Comparison of ENCODE assay signal across 27 mouse cellular contexts in genomic region chr6:22452203-22452602, GRCm38 (mm10).
DNase-seq lines count a peak whose midpoint lies in the region; ATAC-seq and TF ChIP-seq lines count a peak whose summit lies in the region.
"Had no signal": no experiment of that assay in that cellular context is flagged by ENCODE, and none has a peak within 500 bp of the region (broad histone marks: within the 10 kb centered on the region; RNA-seq: fewer than 3 reads in every experiment).

No protein-coding gene starts in this region.

- DNase-seq in 416B (ENCODE audit: low read depth) (peak; percentile 16), MEL (ENCODE audit: low read depth, low spot score) (peak; percentile 34)
- no peak for DNase-seq in ovary, postnatal 36 days (ENCODE audit: low spot score)
- no peak for DNase-seq in urinary bladder, adult 2 months (ENCODE audit: low spot score)
- no peak for DNase-seq in thymus, adult 18-20 months
- DNase-seq: adrenal gland, adult 8-10 months; adrenal gland, postnatal 25 days; cerebellum, adult 18-20 months; cerebellum, adult 9-10 months; cerebellum, postnatal 14 days; gastrocnemius, postnatal 25 days; heart, adult 2 months; heart, postnatal 14 days; heart, postnatal 4 days had no signal

- H3K27me3 ChIP-seq in MEL (ENCODE audit: control insufficient read depth in 1 of 2, insufficient read depth in 2 of 2, low read length in 2 of 2) = no peaks in the 10 kb centered on the region
- H3K27me3 ChIP-seq: embryonic facial prominence, embryonic 12.5 days; embryonic facial prominence, embryonic 15.5 days; forebrain, embryonic 15.5 days; heart, embryonic 13.5 days; Patski had no signal

- H3K27ac ChIP-seq in MEL (ENCODE audit: control insufficient read depth, low read depth, low read length) = no peak overlapping the region
- H3K27ac ChIP-seq: embryonic facial prominence, embryonic 12.5 days; embryonic facial prominence, embryonic 15.5 days; forebrain, embryonic 15.5 days; heart, adult 2 months; heart, embryonic 10.5 days; heart, embryonic 13.5 days; hindbrain, embryonic 14.5 days; hindbrain, postnatal 0 days had no signal

- TF ChIP-seq POLR2A in MEL (IDR thresholded peaks at IDR 0.05; ENCODE audit: control insufficient read depth in 1 of 2, insufficient read depth in 1 of 2, low read depth in 1 of 2, low read length in 2 of 2, poor library complexity in 1 of 2) = no peak

- TF ChIP-seq RAD21 in MEL (IDR thresholded peaks at IDR 0.05; ENCODE audit: low read depth, low read length) = no peak

- H3K79me2 ChIP-seq in MEL (ENCODE audit: control insufficient read depth, insufficient read depth, low read length, poor library complexity) = no peaks in the 10 kb centered on the region

- TF ChIP-seq EP300 in MEL (IDR thresholded peaks at IDR 0.05; ENCODE audit: low read depth in 1 of 2, low read length in 2 of 2) = no peak

- no peak overlapping the region for H3K4me3 ChIP-seq in MEL (ENCODE audit: control insufficient read depth in 1 of 2, insufficient read depth in 1 of 2, low read depth in 2 of 2, low read length in 2 of 2)
- H3K4me3 ChIP-seq: embryonic facial prominence, embryonic 12.5 days; embryonic facial prominence, embryonic 15.5 days; forebrain, embryonic 15.5 days; heart, adult 2 months; heart, embryonic 10.5 days; heart, embryonic 13.5 days had no signal

- ATAC-seq in granulocyte monocyte progenitor cell, adult 5-6 weeks (replicated peaks; ENCODE audit: poor library complexity, severe bottlenecking) = peak; percentile 20; the same call in 1 of the 2 replicates
- peak; percentile 54 for ATAC-seq in megakaryocyte progenitor cell, adult 5-6 weeks (replicated peaks; ENCODE audit: poor library complexity)
- ATAC-seq: activated CD4-positive, CD25-positive, alpha-beta regulatory T cell, adult 4 months; CD4-positive, CD25-positive, alpha-beta regulatory T cell, adult 4 months; forebrain, embryonic 15.5 days; hindbrain, postnatal 0 days; inflammation-experienced regulatory T-cells, adult 6 months; Patski had no signal

- H3K4me1 ChIP-seq in MEL (ENCODE audit: control insufficient read depth in 1 of 2, insufficient read depth in 2 of 2, low read length in 2 of 2) = peaks cover 15 to 26% of the 10 kb centered on the region in 2 experiments
- H3K4me1 ChIP-seq: embryonic facial prominence, embryonic 12.5 days; embryonic facial prominence, embryonic 15.5 days; forebrain, embryonic 15.5 days; heart, embryonic 10.5 days; heart, embryonic 13.5 days had no signal

- H3K9ac ChIP-seq in MEL (ENCODE audit: control insufficient read depth, low read depth, low read length, poor library complexity, severe bottlenecking) = no peak overlapping the region
- H3K9ac ChIP-seq: embryonic facial prominence, embryonic 12.5 days; embryonic facial prominence, embryonic 15.5 days; forebrain, embryonic 15.5 days; heart, embryonic 13.5 days; hindbrain, embryonic 14.5 days had no signal

- H3K36me3 ChIP-seq in MEL (ENCODE audit: control insufficient read depth in 1 of 2, insufficient read depth in 2 of 2, low read length in 2 of 2) = peaks cover 0 to 30% of the 10 kb centered on the region in 2 experiments; a peak in 2 of 4 replicates
- H3K36me3 ChIP-seq: embryonic facial prominence, embryonic 12.5 days; embryonic facial prominence, embryonic 15.5 days; forebrain, embryonic 15.5 days; heart, embryonic 10.5 days; heart, embryonic 13.5 days had no signal

- TF ChIP-seq CTCF in MEL (IDR thresholded peaks at IDR 0.05 in 2 of 3, conservative IDR thresholded peaks at IDR 0.05 in 1 of 3; ENCODE audit: control insufficient read depth in 1 of 3, insufficient read depth in 1 of 3, low read depth in 2 of 3, low read length in 3 of 3, poor library complexity in 1 of 3, severe bottlenecking in 1 of 3) = no peak

- H3K9me3 ChIP-seq in MEL (replicated peaks; ENCODE audit: insufficient read depth, low read length) = no peaks in the 10 kb centered on the region
- H3K9me3 ChIP-seq: embryonic facial prominence, embryonic 12.5 days; embryonic facial prominence, embryonic 15.5 days; forebrain, embryonic 15.5 days; heart, embryonic 10.5 days; heart, embryonic 13.5 days had no signal

TF ChIP-seq in MEL, 35 proteins besides CTCF, POLR2A, EP300 and RAD21:
- TF ChIP-seq ZC3H11A (IDR thresholded peaks at IDR 0.05; ENCODE audit: low read depth, low read length) (no peak), USF2 (IDR thresholded peaks at IDR 0.05; ENCODE audit: borderline replicate concordance in 1 of 2, insufficient read depth in 1 of 2, low read depth in 1 of 2, low read length in 2 of 2) (no peak), NELFE (IDR thresholded peaks at IDR 0.05; ENCODE audit: low read depth, low read length) (no peak), POLR2AphosphoS5 (IDR thresholded peaks at IDR 0.05; ENCODE audit: borderline replicate concordance, low read depth, low read length) (no peak), ZKSCAN1 (IDR thresholded peaks at IDR 0.05; ENCODE audit: low read depth, low read length) (no peak), TBP (IDR thresholded peaks at IDR 0.05; ENCODE audit: low read depth, low read length) (no peak), ETS1 (IDR thresholded peaks at IDR 0.05; ENCODE audit: low read depth, low read length) (no peak), MXI1 (IDR thresholded peaks at IDR 0.05; ENCODE audit: low read depth, low read length) (no peak), POLR2AphosphoS2 (IDR thresholded peaks at IDR 0.05; ENCODE audit: low read length) (no peak), MYB (IDR thresholded peaks at IDR 0.05; ENCODE audit: low read depth, low read length) (no peak), GABPA (IDR thresholded peaks at IDR 0.05; ENCODE audit: low read depth, low read length) (no peak), MAZ (IDR thresholded peaks at IDR 0.05; ENCODE audit: low read depth, low read length) (no peak), TAL1 (IDR thresholded peaks at IDR 0.05; ENCODE audit: low read length) (no peak), BHLHE40 (IDR thresholded peaks at IDR 0.05; ENCODE audit: borderline replicate concordance, low read depth, low read length) (no peak), GATA1 (IDR thresholded peaks at IDR 0.05; ENCODE audit: low read depth, low read length) (no peak)

Comparison
In these comparisons a context has a peak if more than half of its experiments do, and no peak if none do; other contexts are left out.
1. DNase-seq: peak in 416B (single experiment) and MEL (single experiment); none in ovary, postnatal 36 days (single experiment), urinary bladder, adult 2 months (single experiment) and thymus, adult 18-20 months (0 of 2).